Mouse (Mus musculus) hindlimb bud, embryonic 11.5 days (tissue): ENCODE data around the gene Pik3r1.

ENCODE experiments used
- DNase-seq: peaks from one replicate; pipeline ENCODE4 v3.0.0-alpha.2; 2012; ENCODE audit warnings: low read depth, low spot score; ENCODE audit errors: extremely low spot score

The Pik3r1 gene

GRCm38 (mm10) chr13:101767013-101767808 is 806 bp downstream of the Pik3r1 start:
- DNase-seq = no peak

- no peak for DNase-seq
Observed at GRCm38 (mm10) chr13:101766605-101767012, 1.4 kb downstream of the Pik3r1 start.

- DNase-seq = no peak
Observed at GRCm38 (mm10) chr13:101765976-101766375, 2.0 kb downstream of the Pik3r1 start.

GRCm38 (mm10) chr13:101764111-101764510 is 3.9 kb downstream of the Pik3r1 start:
- no peak for DNase-seq

- DNase-seq = no peak
Observed at GRCm38 (mm10) chr13:101763676-101764075, 4.3 kb downstream of the Pik3r1 start.

- DNase-seq = no peak
Observed at GRCm38 (mm10) chr13:101763149-101763548, 4.9 kb downstream of the Pik3r1 start.

GRCm38 (mm10) chr13:101761617-101762016 is 6.4 kb downstream of the Pik3r1 start:
- DNase-seq = no peak

GRCm38 (mm10) chr13:101760953-101761352 is 7.1 kb downstream of the Pik3r1 start:
- no peak for DNase-seq

GRCm38 (mm10) chr13:101760001-101760687 is 7.9 kb downstream of the Pik3r1 start:
- no peak for DNase-seq

GRCm38 (mm10) chr13:101759281-101759871 is 8.6 kb downstream of the Pik3r1 start:
- no peak for DNase-seq

GRCm38 (mm10) chr13:101757801-101758422 is 10.1 kb downstream of the Pik3r1 start:
- no peak for DNase-seq

GRCm38 (mm10) chr13:101755228-101755627 is 12.8 kb downstream of the Pik3r1 start:
- no peak for DNase-seq

GRCm38 (mm10) chr13:101753639-101754038 is 14.4 kb downstream of the Pik3r1 start:
- DNase-seq = no peak

GRCm38 (mm10) chr13:101751816-101752215 is 16.2 kb downstream of the Pik3r1 start:
- no peak for DNase-seq

GRCm38 (mm10) chr13:101746012-101746595 is 21.9 kb downstream of the Pik3r1 start:
- DNase-seq = no peak

- no peak for DNase-seq
Observed at GRCm38 (mm10) chr13:101744943-101745342, 23.1 kb downstream of the Pik3r1 start.

GRCm38 (mm10) chr13:101744053-101744452 is 24.0 kb downstream of the Pik3r1 start:
- DNase-seq = no peak

GRCm38 (mm10) chr13:101743247-101743646 is 24.8 kb downstream of the Pik3r1 start:
- DNase-seq = no peak

GRCm38 (mm10) chr13:101742596-101742995 is 25.4 kb downstream of the Pik3r1 start:
- DNase-seq = no peak

GRCm38 (mm10) chr13:101741530-101742309 is 26.3 kb downstream of the Pik3r1 start:
- no peak for DNase-seq
